Mouse (Mus musculus): ENCODE data around the gene Prss48. TPM values are rescaled to one million over a fixed set of nuclear protein-coding genes. Genes with fewer than 3 reads are reported as not detected.

Gene Prss48
- total and polyA plus RNA-seq, 3 experiments: not detected

DNA sequence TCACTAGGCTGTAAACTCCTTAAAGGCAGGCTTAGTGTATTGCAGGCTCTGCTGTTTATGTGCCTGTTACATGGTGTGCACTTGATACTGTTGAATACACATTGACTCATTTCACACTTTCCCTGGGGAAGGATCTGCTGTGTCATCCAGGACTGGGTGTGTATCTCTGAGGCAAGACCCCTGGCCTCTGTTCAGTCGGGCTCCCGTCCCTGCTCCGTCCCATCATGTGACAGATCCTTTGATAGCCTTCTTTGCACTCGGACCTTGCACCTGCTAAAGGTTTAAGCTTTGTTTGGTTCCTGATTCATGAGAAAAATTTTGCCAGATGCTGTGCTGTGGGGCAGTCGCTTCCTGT lies 10.5 kb downstream of the Prss48 start:
- peak overlapping the region; percentile 8; the same call in 1 of the 2 replicates for H3K4me2 ChIP-seq (ENCODE audit: insufficient read depth, low read depth, poor library complexity, severe bottlenecking)
- H3K9me3 ChIP-seq (replicated peaks; ENCODE audit: low read length): no peaks in the 10 kb centered on the region
- peak; percentile 38 for DNase-seq (ENCODE audit: extremely low read depth)

DNA sequence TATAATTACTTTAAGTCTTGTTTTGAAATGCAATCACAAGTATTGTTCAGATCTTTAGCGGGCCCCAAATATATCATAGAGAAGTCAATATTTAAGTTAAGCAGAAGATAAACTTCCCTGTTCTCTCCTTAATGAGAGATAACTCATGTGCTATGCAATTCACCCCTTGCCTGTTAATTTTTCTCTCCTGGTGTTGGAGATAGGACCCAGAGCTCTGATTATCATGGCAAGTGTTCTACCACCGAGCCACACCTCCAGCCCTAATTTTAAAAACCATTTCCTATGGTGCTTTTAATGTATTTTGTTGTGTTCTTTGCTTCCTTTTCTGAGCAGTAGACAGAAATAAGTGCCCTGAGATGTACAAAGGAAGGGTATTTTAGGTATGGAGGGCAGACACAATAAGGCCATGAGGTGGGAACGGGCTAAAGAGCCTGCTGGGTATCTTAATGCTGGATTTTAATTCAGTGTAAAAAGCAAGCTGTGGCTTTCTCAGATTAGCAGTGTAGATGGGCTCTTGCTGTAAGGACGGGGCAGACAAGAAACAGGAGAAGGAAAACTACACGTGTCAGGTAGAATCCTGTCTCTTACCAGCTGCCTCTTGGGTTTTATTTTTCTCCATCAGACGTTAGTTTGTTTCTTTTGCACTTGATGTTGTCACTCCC lies 11.0 kb downstream of the Prss48 start:
- no peak for TF ChIP-seq ZC3H11A (IDR thresholded peaks at IDR 0.05; ENCODE audit: low read depth, low read length)
- TF ChIP-seq MAZ (IDR thresholded peaks at IDR 0.05; ENCODE audit: low read depth, low read length): no peak
- no peak for TF ChIP-seq KAT2A (IDR thresholded peaks at IDR 0.05; ENCODE audit: insufficient replicate concordance, low read length)
- no peak for TF ChIP-seq POLR2AphosphoS2 (IDR thresholded peaks at IDR 0.05; ENCODE audit: low read depth, low read length)
- TF ChIP-seq CHD1 (IDR thresholded peaks at IDR 0.05; ENCODE audit: low read depth, low read length): no peak
- TF ChIP-seq TBP (conservative IDR thresholded peaks at IDR 0.05; ENCODE audit: low read depth, low read length): no peak
- no peak for TF ChIP-seq MXI1 (IDR thresholded peaks at IDR 0.05; ENCODE audit: low read depth, low read length)
- TF ChIP-seq ZKSCAN1 (IDR thresholded peaks at IDR 0.05; ENCODE audit: borderline replicate concordance, low read depth, low read length): no peak
- TF ChIP-seq HCFC1 (IDR thresholded peaks at IDR 0.05; ENCODE audit: low read depth, low read length): no peak
- TF ChIP-seq ZMIZ1 (IDR thresholded peaks at IDR 0.05; ENCODE audit: low read depth, low read length): no peak
- no peak for TF ChIP-seq SMC3 (IDR thresholded peaks at IDR 0.05; ENCODE audit: low read depth, low read length)
- no peak for TF ChIP-seq BHLHE40 (IDR thresholded peaks at IDR 0.05; ENCODE audit: low read depth, low read length)
- no peak for TF ChIP-seq CHD2 (IDR thresholded peaks at IDR 0.05; ENCODE audit: low read length)
- TF ChIP-seq POLR2A (IDR thresholded peaks at IDR 0.05; ENCODE audit: low read depth, low read length): no peak
- TF ChIP-seq ZNF384 (IDR thresholded peaks at IDR 0.05; ENCODE audit: low read depth, low read length): no peak
- TF ChIP-seq JUN (IDR thresholded peaks at IDR 0.05; ENCODE audit: insufficient read depth, low read depth, low read length): no peak
- TF ChIP-seq RCOR1 (conservative IDR thresholded peaks at IDR 0.05; ENCODE audit: low read depth, low read length): no peak
- dilution Hi-C loops (cut with MboI; ENCODE audit: extremely low pct_ligation_motif_present, extremely low pct_unique_long_range_greater_than_20kb, low sequenced_read_pairs): no loop called here
- H3K9ac ChIP-seq (ENCODE audit: insufficient read depth, low read depth): no peak overlapping the region
- H3K4me2 ChIP-seq (ENCODE audit: insufficient read depth, low read depth, poor library complexity, severe bottlenecking): peak overlapping the region; percentile 8; the same call in 1 of the 2 replicates
- DNase-seq (ENCODE audit: extremely low read depth): no peak
- H3K36me3 ChIP-seq (replicated peaks in 1 of 2; ENCODE audit: control insufficient read depth in 1 of 2, insufficient read depth in 1 of 2, low read length in 1 of 2): no peaks in the 10 kb centered on the region
- H3K27me3 ChIP-seq (replicated peaks): no peaks in the 10 kb centered on the region
- no peaks in the 10 kb centered on the region for H3K9me3 ChIP-seq (replicated peaks; ENCODE audit: low read length)
- no peaks in the 10 kb centered on the region for H3K79me2 ChIP-seq (replicated peaks; ENCODE audit: control insufficient read depth, extremely low read depth, insufficient read depth, poor library complexity, severe bottlenecking)
- H3K27ac ChIP-seq (ENCODE audit: insufficient read depth, low read depth): no peak overlapping the region
- H3K4me1 ChIP-seq (ENCODE audit: control insufficient read depth in 1 of 2, insufficient read depth in 2 of 2): peaks cover 4 to 14% of the 10 kb centered on the region in 2 experiments
- in situ Hi-C loops (cut with MboI; ENCODE audit: low pct_ligation_motif_present, low pct_unique_long_range_greater_than_20kb, low sequenced_read_pairs): no loop called here
- no peak overlapping the region for H3K4me3 ChIP-seq (replicated peaks in 1 of 3; ENCODE audit: low read depth in 2 of 3, low read length in 2 of 3, poor library complexity in 1 of 3)

More for the DNA sequence above, 10.5 kb downstream of the Prss48 start:
- peak; percentile 33; the same call in 1 of the 2 replicates for TF ChIP-seq EP300 (IDR thresholded peaks at IDR 0.05; ENCODE audit: low read length)
- TF ChIP-seq ETS1 (conservative IDR thresholded peaks at IDR 0.05; ENCODE audit: low read depth, low read length): no peak
- TF ChIP-seq BHLHE40 (IDR thresholded peaks at IDR 0.05; ENCODE audit: low read depth, low read length): 0 out of 2 replicates have a peak, but pooled peaks have one; percentile 16
- TF ChIP-seq JUND (conservative IDR thresholded peaks at IDR 0.05; ENCODE audit: low read depth, low read length): 0 out of 2 replicates have a peak, but pooled peaks have one; percentile 18
- TF ChIP-seq MAFK (IDR thresholded peaks at IDR 0.05; ENCODE audit: insufficient replicate concordance, low read length): no peak
- H3K4me3 ChIP-seq (replicated peaks in 1 of 3; ENCODE audit: low read depth in 2 of 3, low read length in 2 of 3, poor library complexity in 1 of 3): no peak overlapping the region
- dilution Hi-C loops (cut with MboI; ENCODE audit: extremely low pct_ligation_motif_present, extremely low pct_unique_long_range_greater_than_20kb, low sequenced_read_pairs) (no loop called here), in situ Hi-C loops (cut with MboI; ENCODE audit: low pct_ligation_motif_present, low pct_unique_long_range_greater_than_20kb, low sequenced_read_pairs) (no loop called here)
- H3K36me3 ChIP-seq (replicated peaks in 1 of 2; ENCODE audit: control insufficient read depth in 1 of 2, insufficient read depth in 1 of 2, low read length in 1 of 2): no peaks in the 10 kb centered on the region
- H3K4me1 ChIP-seq (ENCODE audit: control insufficient read depth in 1 of 2, insufficient read depth in 2 of 2): peaks cover 4 to 14% of the 10 kb centered on the region in 2 experiments
- H3K79me2 ChIP-seq (replicated peaks; ENCODE audit: control insufficient read depth, extremely low read depth, insufficient read depth, poor library complexity, severe bottlenecking): no peaks in the 10 kb centered on the region
- H3K27me3 ChIP-seq (replicated peaks): no peaks in the 10 kb centered on the region
- no peak overlapping the region for H3K9ac ChIP-seq (ENCODE audit: insufficient read depth, low read depth)
- H3K27ac ChIP-seq (ENCODE audit: insufficient read depth, low read depth): no peak overlapping the region
